ENCODE assay signal across 8 mouse cellular contexts in genomic region chr12:109542635-109543249, GRCm38 (mm10). TPM values are rescaled to one million over a fixed set of nuclear protein-coding genes. Genes with fewer than 3 reads are reported as not detected.
DNase-seq lines count a peak whose midpoint lies in the region; ATAC-seq and TF ChIP-seq lines count a peak whose summit lies in the region.
"Had no signal": no experiment of that assay in that cellular context is flagged by ENCODE, and none has a peak within 500 bp of the region (broad histone marks: within the 10 kb centered on the region; RNA-seq: fewer than 3 reads in every experiment).

No protein-coding gene starts in this region.

- ATAC-seq in embryonic facial prominence, embryonic 13.5 days (ENCODE audit: insufficient number of reproducible peaks, insufficient read depth, low FRiP score, low TSS enrichment, low read depth), result no peak

- H3K9ac ChIP-seq in embryonic facial prominence, embryonic 13.5 days, result no peak overlapping the region

- 51% methylated on average over 16 of the region's 17 CpGs for WGBS in bone marrow, adult 2 months
- 48% methylated on average over 17 of the region's 17 CpGs for WGBS in embryonic facial prominence, embryonic 13.5 days
- 39% methylated on average over 17 of the region's 17 CpGs for WGBS in midbrain, embryonic 10.5 days
- 58% methylated on average over 17 of the region's 17 CpGs for WGBS in spleen, adult 2 months

- peak overlapping the region; percentile 55 for H3K4me2 ChIP-seq in embryonic facial prominence, embryonic 13.5 days

- TF ChIP-seq CTCF in bone marrow, adult 2 months (IDR thresholded peaks at IDR 0.05; ENCODE audit: control insufficient read depth, insufficient read depth, low read length), result peak; percentile 65
- TF ChIP-seq CTCF in spleen, adult 2 months (IDR thresholded peaks at IDR 0.05; ENCODE audit: extremely low read depth, insufficient read depth, insufficient read length, insufficient replicate concordance), result peak; percentile 46; the same call in 1 of the 2 replicates

- no peak for TF ChIP-seq POLR2A in bone marrow, adult 2 months (IDR thresholded peaks at IDR 0.05; ENCODE audit: borderline replicate concordance, control insufficient read depth, low read depth, low read length)
- TF ChIP-seq POLR2A in spleen, adult 2 months (IDR thresholded peaks at IDR 0.05; ENCODE audit: low read depth, low read length), result no peak

- intact Hi-C loops in left cerebral cortex, postnatal 4 days (cut with DNase I), result loop anchor here (5.0 kb wide), 1 partner anchor 640 kb away; no protein-coding TSS in a partner anchor

- no peak overlapping the region for H3K27ac ChIP-seq in bone marrow, adult 2 months (ENCODE audit: control insufficient read depth, insufficient read depth, low read depth, low read length, poor library complexity)
- no peak overlapping the region for H3K27ac ChIP-seq in embryonic facial prominence, embryonic 13.5 days
- no peak overlapping the region for H3K27ac ChIP-seq in midbrain, embryonic 10.5 days (replicated peaks)
- no peak overlapping the region for H3K27ac ChIP-seq in spleen, adult 2 months (ENCODE audit: insufficient read depth, low read length)

- no peaks in the 10 kb centered on the region for H3K4me1 ChIP-seq in bone marrow, adult 2 months (ENCODE audit: control insufficient read depth, insufficient read depth, low read length)
- H3K4me1 ChIP-seq in embryonic facial prominence, embryonic 13.5 days, result peaks cover 13% of the 10 kb centered on the region; the same call in 1 of the 2 replicates
- H3K4me1 ChIP-seq in midbrain, embryonic 10.5 days, result peaks cover 42% of the 10 kb centered on the region
- H3K4me1 ChIP-seq in spleen, adult 2 months (ENCODE audit: control insufficient read depth, insufficient read depth, insufficient read length), result no peaks in the 10 kb centered on the region

- H3K27me3 ChIP-seq in embryonic facial prominence, embryonic 13.5 days, result no peaks in the 10 kb centered on the region
- H3K27me3 ChIP-seq in midbrain, embryonic 10.5 days (ENCODE audit: low read depth, poor library complexity, severe bottlenecking), result peaks cover 22% of the 10 kb centered on the region
- H3K27me3 ChIP-seq in spleen, adult 2 months (ENCODE audit: control insufficient read depth, insufficient read depth, low read length), result 0 out of 2 replicates have a peak, but pooled peaks cover 2% of the 10 kb centered on the region

- H3K4me3 ChIP-seq in bone marrow, adult 2 months (replicated peaks; ENCODE audit: control insufficient read depth, low read depth, low read length), result no peak overlapping the region
- peak overlapping the region; percentile 54 for H3K4me3 ChIP-seq in embryonic facial prominence, embryonic 13.5 days
- H3K4me3 ChIP-seq in midbrain, embryonic 10.5 days, result peak overlapping the region; percentile 55
- no peak overlapping the region for H3K4me3 ChIP-seq in spleen, adult 2 months (ENCODE audit: extremely low read depth, insufficient read depth, insufficient read length)

- DNase-seq in NIH3T3 (ENCODE audit: low read depth), result peak; percentile 96
- peak; percentile 45 for DNase-seq in heart, postnatal 4 days
- peak; percentile 74 for DNase-seq in left cerebral cortex, postnatal 4 days
- DNase-seq in midbrain, embryonic 10.5 days (ENCODE audit: low spot score), result peak; percentile 71
- DNase-seq in spleen, adult 2 months (ENCODE audit: low read depth in 1 of 2, low spot score in 2 of 2), result peak; percentile 8 to 13

- H3K9me3 ChIP-seq in embryonic facial prominence, embryonic 13.5 days, result peaks cover 43% of the 10 kb centered on the region
- peaks cover 61% of the 10 kb centered on the region for H3K9me3 ChIP-seq in midbrain, embryonic 10.5 days (replicated peaks)

- H3K36me3 ChIP-seq in embryonic facial prominence, embryonic 13.5 days, result peaks cover 22% of the 10 kb centered on the region
- H3K36me3 ChIP-seq in midbrain, embryonic 10.5 days, result peaks cover 44% of the 10 kb centered on the region
- no peaks in the 10 kb centered on the region for H3K36me3 ChIP-seq in spleen, adult 2 months (ENCODE audit: control insufficient read depth, insufficient read depth, low read length)

RNA-seq across cellular contexts. Expression of gene Rtl1, which starts 57.4 kb away (rescaled TPM):
- not detected in 2 replicates for polyA plus RNA-seq in bone marrow, adult 2 months (2011; ENCODE audit: insufficient read depth, insufficient read length, low replicate concordance, missing spikeins)
- polyA plus RNA-seq in embryonic facial prominence, embryonic 13.5 days (2015; fragmentation: Nextera tagmentation; extraction: Ambion mirVana), result 1.8 TPM in 2 replicates
- 1 to 10 TPM; 1.3 to 2.1 TPM for total RNA-seq in heart, postnatal 4 days (2021)
- under 1 TPM in 1 of 2 experiments, not detected in 1; 0.34 TPM for total RNA-seq in left cerebral cortex, postnatal 4 days (2021)
- 0.53 and 0.89 TPM in 2 replicates for polyA plus RNA-seq in midbrain, embryonic 10.5 days (2016; fragmentation: Nextera tagmentation; extraction: Ambion mirVana)
- not detected in 2 replicates for polyA plus RNA-seq in spleen, adult 2 months (2012; rRNA removed)
- polyA plus RNA-seq: large intestine, adult 2 months had no signal

Comparison
In these comparisons a context has a peak if more than half of its experiments do, and no peak if none do; other contexts are left out.
1. DNase-seq: peak in every context shown above with its lines; median percentile 96 in NIH3T3; 74 in left cerebral cortex, postnatal 4 days; 71 in midbrain, embryonic 10.5 days; 45 in heart, postnatal 4 days; 10 in spleen, adult 2 months.
2. H3K4me3 ChIP-seq: peak in embryonic facial prominence, embryonic 13.5 days (single experiment) and midbrain, embryonic 10.5 days (single experiment); none in bone marrow, adult 2 months (single experiment) and spleen, adult 2 months (single experiment).